Mouse (Mus musculus) limb, embryonic 11.5 days (tissue): ENCODE data around the gene Trrap. TPM values are rescaled to one million over a fixed set of nuclear protein-coding genes. Genes with fewer than 3 reads are reported as not detected.

Experiments
- ATAC-seq: fragments of 200-750 bp; cut with Nextera tagmentation; 2 replicates; pipeline ENCODE4 v1.8.0; 2017; ENCODE audit warnings: low read depth; ENCODE audit not compliant: insufficient number of reproducible peaks, low FRiP score, low TSS enrichment
- DNase-seq: peaks from one replicate; pipeline ENCODE4 v3.0.0-alpha.2; 2015; ENCODE audit warnings: low spot score
- H3K27ac ChIP-seq: fragments of 300-500 bp; sonication (generic); replicated peaks from 2 replicates; pipeline ENCODE4 v1.5.1; 2014; ENCODE audit warnings: low read depth, mild to moderate bottlenecking, low read length
- H3K27me3 ChIP-seq: fragments of 300-500 bp; sonication (generic); 2 replicates; pipeline ENCODE4 v1.6.1; 2014; ENCODE audit warnings: mild to moderate bottlenecking, low read length, mixed read lengths; ENCODE audit not compliant: control insufficient read depth, insufficient read depth
- H3K36me3 ChIP-seq: fragments of 300-500 bp; sonication (generic); 2 replicates; pipeline ENCODE4 v1.6.1; 2014; ENCODE audit warnings: mild to moderate bottlenecking, low read length, moderate library complexity, mixed read lengths; ENCODE audit not compliant: control insufficient read depth, insufficient read depth
- H3K4me1 ChIP-seq: fragments of 300-500 bp; sonication (generic); 2 replicates; pipeline ENCODE4 v1.6.1; 2014; ENCODE audit warnings: low read length, mixed read lengths; ENCODE audit not compliant: control insufficient read depth, insufficient read depth
- H3K4me2 ChIP-seq: fragments of 300-500 bp; sonication (generic); 2 replicates; pipeline ENCODE4 v1.6.1; 2014; ENCODE audit warnings: low read depth, mild to moderate bottlenecking, moderate library complexity; ENCODE audit not compliant: severe bottlenecking
- H3K4me3 ChIP-seq: fragments of 300-500 bp; sonication (generic); 2 replicates; pipeline ENCODE4 v1.5.1; 2014; ENCODE audit warnings: low read depth, low read length
- H3K9ac ChIP-seq: fragments of 300-500 bp; sonication (generic); 2 replicates; pipeline ENCODE4 v1.6.1; 2014; ENCODE audit warnings: mild to moderate bottlenecking, low read length
- H3K9me3 ChIP-seq: fragments of 300-500 bp; sonication (generic); 2 replicates; pipeline ENCODE4 v1.6.1; 2016; ENCODE audit warnings: low read length; ENCODE audit not compliant: control insufficient read depth
- WGBS: fragments of 180-500 bp; shearing (Covaris S2); extraction: QIAGEN DNeasy Blood & Tissue Kit; methylation state at CpG from one replicate; pipeline ENCODE4 v1.1.7; 2014; 5-methylcytosine and 5-hydroxymethylcytosine counted together
- polyA plus RNA-seq: library from polyadenylated mRNA; unstranded; fragments of >200 nt; fragmentation: Nextera tagmentation; extraction: Ambion mirVana; gene quantifications from 2 replicates; pipeline ENCODE4 v1.2.1, GENCODE M21; 2014

Trrap gene
- polyA plus RNA-seq, 1 experiment from 2014 or later: 105 TPM

- H3K27ac ChIP-seq: no peak overlapping the region
- H3K27me3 ChIP-seq: no peaks in the 10 kb centered on the region
- no peak overlapping the region for H3K4me2 ChIP-seq
- H3K9ac ChIP-seq: no peak overlapping the region
- ATAC-seq (no peak), DNase-seq (no peak)
- peaks cover 3% of the 10 kb centered on the region; the same call in 1 of the 2 replicates for H3K4me1 ChIP-seq
- H3K9me3 ChIP-seq: no peaks in the 10 kb centered on the region
- H3K36me3 ChIP-seq: peaks cover 8% of the 10 kb centered on the region
- 93% methylated on average over 15 of the region's 15 CpGs for WGBS
- H3K4me3 ChIP-seq: no peak overlapping the region
Measured at GRCm38 (mm10) chr5:144877021-144877420, 109.5 kb downstream of the Trrap start.

- H3K27ac ChIP-seq: no peak overlapping the region
- no peaks in the 10 kb centered on the region for H3K4me1 ChIP-seq
- 88% methylated on average over 14 of the region's 14 CpGs for WGBS
- no peak overlapping the region for H3K4me2 ChIP-seq
- no peak overlapping the region for H3K9ac ChIP-seq
- no peaks in the 10 kb centered on the region for H3K9me3 ChIP-seq
- H3K36me3 ChIP-seq: peaks cover 10% of the 10 kb centered on the region
- H3K27me3 ChIP-seq: no peaks in the 10 kb centered on the region
- no peak overlapping the region for H3K4me3 ChIP-seq
- ATAC-seq (no peak), DNase-seq (no peak)
Measured at GRCm38 (mm10) chr5:144881670-144882399, 114.3 kb downstream of the Trrap start.

- Histone ChIP-seq H3K4me3 (no peak overlapping the region), H3K4me1 (no peaks in the 10 kb centered on the region), H3K9ac (no peak overlapping the region), H3K4me2 (no peak overlapping the region), H3K36me3 (peaks cover 18% of the 10 kb centered on the region), H3K27ac (no peak overlapping the region), H3K27me3 (no peaks in the 10 kb centered on the region), H3K9me3 (0 out of 2 replicates have a peak, but pooled peaks cover 2% of the 10 kb centered on the region)
- ATAC-seq (0 out of 2 replicates have a peak, but pooled peaks have one; percentile 40), DNase-seq (no peak)
- WGBS: 86% methylated on average over 13 of the region's 13 CpGs
Measured at GRCm38 (mm10) chr5:144884629-144885217, 117.2 kb downstream of the Trrap start.

- WGBS: 91% methylated on average over 9 of the region's 9 CpGs
- Histone ChIP-seq H3K9me3 (0 out of 2 replicates have a peak, but pooled peaks cover 2% of the 10 kb centered on the region), H3K9ac (no peak overlapping the region), H3K4me3 (no peak overlapping the region), H3K27ac (no peak overlapping the region), H3K4me2 (no peak overlapping the region), H3K4me1 (no peaks in the 10 kb centered on the region), H3K27me3 (no peaks in the 10 kb centered on the region), H3K36me3 (peaks cover 20% of the 10 kb centered on the region)
- DNase-seq: no peak
- ATAC-seq: no peak
Measured at GRCm38 (mm10) chr5:144885968-144886650, 118.6 kb downstream of the Trrap start.

- Histone ChIP-seq H3K27ac (no peak overlapping the region), H3K4me3 (no peak overlapping the region), H3K4me1 (no peaks in the 10 kb centered on the region), H3K36me3 (peaks cover 19% of the 10 kb centered on the region), H3K9ac (no peak overlapping the region), H3K27me3 (no peaks in the 10 kb centered on the region), H3K9me3 (0 out of 2 replicates have a peak, but pooled peaks cover 2% of the 10 kb centered on the region), H3K4me2 (no peak overlapping the region)
- DNase-seq: no peak
- ATAC-seq: no peak
- 90% methylated on average over 11 of the region's 11 CpGs for WGBS
Measured at GRCm38 (mm10) chr5:144891276-144891675, 123.7 kb downstream of the Trrap start.

GRCm38 (mm10) chr5:144897881-144898280 is 130.3 kb downstream of the Trrap start:
- 70% methylated on average over 7 of the region's 7 CpGs for WGBS
- H3K27me3 ChIP-seq: no peaks in the 10 kb centered on the region
- no peak overlapping the region for H3K27ac ChIP-seq
- H3K4me3 ChIP-seq: no peak overlapping the region
- H3K4me2 ChIP-seq: no peak overlapping the region
- no peaks in the 10 kb centered on the region for H3K4me1 ChIP-seq
- no peaks in the 10 kb centered on the region for H3K9me3 ChIP-seq
- DNase-seq (no peak), ATAC-seq (no peak)
- H3K36me3 ChIP-seq: peaks cover 5% of the 10 kb centered on the region
- H3K9ac ChIP-seq: no peak overlapping the region

- WGBS: 69% methylated on average over 7 of the region's 7 CpGs
- no peak overlapping the region for H3K4me3 ChIP-seq
- DNase-seq (no peak), ATAC-seq (no peak)
- H3K27ac ChIP-seq: no peak overlapping the region
- H3K4me2 ChIP-seq: no peak overlapping the region
- H3K4me1 ChIP-seq: no peaks in the 10 kb centered on the region
- no peaks in the 10 kb centered on the region for H3K9me3 ChIP-seq
- no peaks in the 10 kb centered on the region for H3K27me3 ChIP-seq
- peaks cover 5% of the 10 kb centered on the region for H3K36me3 ChIP-seq
- no peak overlapping the region for H3K9ac ChIP-seq
Measured at GRCm38 (mm10) chr5:144898448-144899052, 131.0 kb downstream of the Trrap start.

GRCm38 (mm10) chr5:144901035-144901434 is 133.5 kb downstream of the Trrap start:
- H3K27ac ChIP-seq: no peak overlapping the region
- H3K9me3 ChIP-seq: no peaks in the 10 kb centered on the region
- 92% methylated on average over 7 of the region's 7 CpGs for WGBS
- H3K4me2 ChIP-seq: no peak overlapping the region
- DNase-seq (no peak), ATAC-seq (no peak)
- H3K4me1 ChIP-seq: no peaks in the 10 kb centered on the region
- H3K9ac ChIP-seq: no peak overlapping the region
- no peaks in the 10 kb centered on the region for H3K27me3 ChIP-seq
- 0 out of 2 replicates have a peak, but pooled peaks cover 2% of the 10 kb centered on the region for H3K36me3 ChIP-seq
- no peak overlapping the region for H3K4me3 ChIP-seq
